Mouse (Mus musculus) adrenal gland, postnatal 25 days (tissue): Measurements from ENCODE around the gene Tubb4b. TPM values are rescaled to one million over a fixed set of nuclear protein-coding genes. Genes with fewer than 3 reads are reported as not detected.

Experiments used
- DNase-seq: peaks from one replicate; pipeline ENCODE4 v3.0.0; 2021; ENCODE audit warnings: mixed read lengths
- total RNA-seq: library from RNA; stranded (reverse); gene quantifications from 2 replicates; pipeline ENCODE4 v1.2.3, GENCODE M21; 2021

Tubb4b gene
- total RNA-seq, 1 experiment from 2014 or later, result 247 TPM

GRCm38 (mm10) chr2:25185625-25186574 is 38.6 kb downstream of the Tubb4b start:
- DNase-seq, result peak; percentile 49

GRCm38 (mm10) chr2:25184496-25184895 is 40.0 kb downstream of the Tubb4b start:
- DNase-seq, result no peak

GRCm38 (mm10) chr2:25183336-25183735 is 41.2 kb downstream of the Tubb4b start:
- no peak for DNase-seq

GRCm38 (mm10) chr2:25182664-25183063 is 41.8 kb downstream of the Tubb4b start:
- DNase-seq, result no peak

- no peak for DNase-seq
Observed at GRCm38 (mm10) chr2:25181891-25182397, 42.6 kb downstream of the Tubb4b start.

- peak; percentile 26 for DNase-seq
Observed at GRCm38 (mm10) chr2:25180973-25181890, 43.3 kb downstream of the Tubb4b start.

GRCm38 (mm10) chr2:25180478-25180903 is 44.0 kb downstream of the Tubb4b start, which contains the start of gene Nrarp:
Gene Nrarp (plus strand): TSS chr2:25180758.
- peak; percentile 91 for DNase-seq

GRCm38 (mm10) chr2:25179566-25180217 is 44.8 kb downstream of the Tubb4b start:
- no peak for DNase-seq

GRCm38 (mm10) chr2:25178285-25178972 is 46.1 kb downstream of the Tubb4b start:
- no peak for DNase-seq

GRCm38 (mm10) chr2:25177685-25178084 is 46.8 kb downstream of the Tubb4b start:
- DNase-seq, result no peak

GRCm38 (mm10) chr2:25177076-25177475 is 47.4 kb downstream of the Tubb4b start:
- no peak for DNase-seq

- no peak for DNase-seq
Observed at GRCm38 (mm10) chr2:25176573-25176972, 47.9 kb downstream of the Tubb4b start.

- no peak for DNase-seq
Observed at GRCm38 (mm10) chr2:25175690-25176078, 48.8 kb downstream of the Tubb4b start.

- no peak for DNase-seq
Observed at GRCm38 (mm10) chr2:25174866-25175689, 49.4 kb downstream of the Tubb4b start.

- DNase-seq, result no peak
Observed at GRCm38 (mm10) chr2:25173821-25174220, 50.7 kb downstream of the Tubb4b start.

GRCm38 (mm10) chr2:25172629-25173028 is 51.9 kb downstream of the Tubb4b start:
- peak; percentile 37 for DNase-seq
